Mouse (Mus musculus) ES-Bruce4 (cell line): ENCODE results near the gene Casc4. TPM values are rescaled to one million over a fixed set of nuclear protein-coding genes. Genes with fewer than 3 reads are reported as not detected.

ENCODE experiments used
- H3K27ac ChIP-seq: 2 replicates; pipeline ENCODE4 v1.5.1; 2012; ENCODE audit warnings: low read length, inconsistent platforms; ENCODE audit not compliant: insufficient read depth
- H3K27me3 ChIP-seq: 2 replicates; pipeline ENCODE4 v1.6.1; 2012; ENCODE audit warnings: mild to moderate bottlenecking, low read length, inconsistent platforms; ENCODE audit not compliant: control insufficient read depth, poor library complexity, insufficient read depth, severe bottlenecking
- H3K36me3 ChIP-seq: 2 replicates; pipeline ENCODE4 v1.6.1; 2012; ENCODE audit warnings: inconsistent platforms, mild to moderate bottlenecking, low read length, moderate library complexity; ENCODE audit not compliant: control insufficient read depth, poor library complexity, insufficient read depth, severe bottlenecking
- H3K4me1 ChIP-seq: one replicate; pipeline ENCODE4 v1.8.1; 2011; ENCODE audit warnings: low read length; ENCODE audit not compliant: control insufficient read depth, insufficient read depth
- H3K4me3 ChIP-seq: 2 replicates; pipeline ENCODE4 v1.5.1; 2011; ENCODE audit warnings: low read depth, mild to moderate bottlenecking, low read length
- H3K9ac ChIP-seq: 2 replicates; pipeline ENCODE4 v1.6.1; 2012; ENCODE audit warnings: low read depth, mild to moderate bottlenecking, inconsistent platforms; ENCODE audit not compliant: poor library complexity, severe bottlenecking
- H3K9me3 ChIP-seq: replicated peaks from 2 replicates; pipeline ENCODE4 v1.6.1; 2012; ENCODE audit warnings: mild to moderate bottlenecking, low read length, inconsistent platforms; ENCODE audit not compliant: control insufficient read depth, poor library complexity, insufficient read depth, severe bottlenecking
- CTCF ChIP-seq: IDR thresholded peaks from one replicate; pipeline ENCODE4 v1.8.1; 2011; ENCODE audit warnings: low read depth, low read length
- EP300 ChIP-seq: IDR thresholded peaks from 2 replicates; pipeline ENCODE4 v1.6.1; 2011; ENCODE audit warnings: low read depth, low read length; ENCODE audit not compliant: insufficient read depth
- POLR2A ChIP-seq: IDR thresholded peaks from one replicate; pipeline ENCODE4 v1.8.1; 2011; ENCODE audit warnings: low read length; ENCODE audit not compliant: insufficient read depth
- polyA plus RNA-seq: library from polyadenylated mRNA; stranded (reverse); fragments of >200 nt; gene quantifications from 2 replicates; pipeline ENCODE4 v1.2.4, GENCODE M21; 2011; ENCODE audit warnings: low read depth; ENCODE audit not compliant: missing spikeins, insufficient read depth, insufficient read length

Gene Casc4
- polyA plus RNA-seq, 1 experiment = 77.6 TPM

DNA sequence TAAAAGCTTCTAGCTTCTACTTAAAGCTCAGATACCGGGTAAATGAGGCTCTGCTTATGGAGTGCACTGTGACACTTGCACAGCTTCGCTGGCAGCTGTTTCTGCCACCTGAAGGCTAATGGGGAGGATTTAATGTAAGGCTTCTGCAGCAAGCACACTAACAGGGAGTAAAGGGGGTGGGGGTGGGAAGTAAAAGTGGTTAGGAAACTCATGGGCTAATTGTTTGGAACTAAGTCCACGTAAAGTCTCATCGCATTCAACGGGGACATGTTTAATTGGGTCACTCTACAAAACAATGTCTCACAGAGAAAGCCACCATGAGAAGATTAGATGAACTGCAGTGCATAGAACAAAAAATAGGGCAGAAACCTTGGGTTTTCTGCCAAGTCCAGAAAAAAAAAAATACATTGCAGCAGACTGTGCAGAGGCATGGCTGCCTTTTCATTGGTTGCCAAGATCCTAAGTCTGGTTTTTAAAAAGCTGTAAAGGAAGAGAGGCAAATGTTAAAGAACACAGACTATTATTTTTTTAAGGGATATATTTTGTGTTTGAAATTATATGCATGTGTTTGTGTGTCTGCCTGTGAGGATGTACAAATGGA, 7.3 kb upstream of the Casc4 start:
- no peaks in the 10 kb centered on the region for H3K4me1 ChIP-seq
- TF ChIP-seq CTCF (no peak), EP300 (no peak), POLR2A (no peak)
- H3K36me3 ChIP-seq = no peaks in the 10 kb centered on the region
- no peaks in the 10 kb centered on the region for H3K27me3 ChIP-seq
- H3K27ac ChIP-seq = no peak overlapping the region
- no peak overlapping the region for H3K4me3 ChIP-seq
- no peaks in the 10 kb centered on the region for H3K9me3 ChIP-seq
- no peak overlapping the region for H3K9ac ChIP-seq

GRCm38 (mm10) chr2:121866071-121866601, 634 bp upstream of the Casc4 start:
- Histone ChIP-seq H3K9ac (peak overlapping the region; percentile 75), H3K4me3 (peak overlapping the region; percentile 93), H3K36me3 (peaks cover 3% of the 10 kb centered on the region; the same call in 1 of the 2 replicates), H3K27me3 (no peaks in the 10 kb centered on the region), H3K9me3 (no peaks in the 10 kb centered on the region), H3K4me1 (no peaks in the 10 kb centered on the region), H3K27ac (no peak overlapping the region)
- TF ChIP-seq CTCF (no peak), POLR2A (no peak), EP300 (no peak)

- TF ChIP-seq CTCF = no peak
- no peak for TF ChIP-seq POLR2A
- no peak for TF ChIP-seq EP300
- Histone ChIP-seq H3K27ac (no peak overlapping the region), H3K36me3 (peaks cover 3% of the 10 kb centered on the region; the same call in 1 of the 2 replicates), H3K9ac (peak overlapping the region; percentile 88), H3K4me1 (no peaks in the 10 kb centered on the region), H3K9me3 (no peaks in the 10 kb centered on the region), H3K27me3 (no peaks in the 10 kb centered on the region), H3K4me3 (peak overlapping the region; percentile 81)
Observed at GRCm38 (mm10) chr2:121867051-121867928, 520 bp downstream of the Casc4 start.

- H3K9me3 ChIP-seq = no peaks in the 10 kb centered on the region
- no peaks in the 10 kb centered on the region for H3K36me3 ChIP-seq
- H3K4me1 ChIP-seq = no peaks in the 10 kb centered on the region
- no peak overlapping the region for H3K27ac ChIP-seq
- no peak overlapping the region for H3K9ac ChIP-seq
- no peak for TF ChIP-seq CTCF
- TF ChIP-seq POLR2A = no peak
- H3K27me3 ChIP-seq = no peaks in the 10 kb centered on the region
- H3K4me3 ChIP-seq = no peak overlapping the region
Observed at GRCm38 (mm10) chr2:121879506-121879905, 12.7 kb downstream of the Casc4 start.

DNA sequence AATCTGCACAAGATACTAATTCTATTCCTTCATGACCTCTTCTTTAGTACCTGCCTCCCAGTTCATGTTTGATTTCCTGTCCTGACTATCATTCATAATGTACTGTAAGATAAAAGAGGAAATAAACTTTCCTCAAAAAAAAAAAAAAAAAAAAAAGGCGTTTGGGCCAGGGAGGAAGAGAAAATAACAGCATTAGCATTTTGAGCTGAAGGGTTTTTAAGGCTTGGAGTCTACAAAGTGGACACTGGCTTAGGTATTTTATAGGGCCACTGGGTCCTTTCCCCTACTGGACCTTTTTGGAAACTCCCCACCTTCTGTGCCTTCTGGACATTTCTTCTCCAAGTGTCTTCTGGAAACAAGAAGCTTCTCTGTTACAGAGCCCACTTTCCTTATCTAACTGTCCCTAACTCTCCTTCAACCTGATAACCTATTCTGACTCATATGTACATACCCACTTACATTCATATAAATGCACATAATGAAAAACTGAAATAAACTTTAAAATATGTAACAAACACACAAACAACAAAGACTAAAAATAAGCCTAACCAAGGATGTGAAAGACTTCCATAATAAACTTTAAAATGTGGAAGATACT, 18.8 kb downstream of the Casc4 start:
- Histone ChIP-seq H3K9me3 (no peaks in the 10 kb centered on the region), H3K36me3 (no peaks in the 10 kb centered on the region), H3K4me1 (no peaks in the 10 kb centered on the region), H3K9ac (no peak overlapping the region), H3K4me3 (no peak overlapping the region), H3K27ac (no peak overlapping the region), H3K27me3 (no peaks in the 10 kb centered on the region)
- TF ChIP-seq EP300 = no peak
- no peak for TF ChIP-seq CTCF
- no peak for TF ChIP-seq POLR2A
